ENCODE assay signal across 11 mouse cellular contexts in genomic region chr14:79290683-79291425, GRCm38 (mm10). TPM values are rescaled to one million over a fixed set of nuclear protein-coding genes. Genes with fewer than 3 reads are reported as not detected.
A peak's percentile ranks its signal among the peaks of the same experiment; 100 is the strongest.
DNase-seq lines count a peak whose midpoint lies in the region; ATAC-seq lines count a peak whose summit lies in the region.
"Had no signal": no experiment of that assay in that cellular context is flagged by ENCODE, and none has a peak within 500 bp of the region (broad histone marks: within the 10 kb centered on the region; RNA-seq: fewer than 3 reads in every experiment).

No protein-coding gene starts in this region.

- no peak overlapping the region for H3K9ac ChIP-seq in heart, embryonic 14.5 days (ENCODE audit: low read length)
- no peak overlapping the region for H3K9ac ChIP-seq in forebrain, embryonic 16.5 days (replicated peaks; ENCODE audit: low read depth, low read length)
- no peak overlapping the region for H3K9ac ChIP-seq in midbrain, embryonic 11.5 days (ENCODE audit: low read length)

- H3K27ac ChIP-seq in heart, embryonic 14.5 days (replicated peaks in 1 of 2; ENCODE audit: control insufficient read depth in 1 of 2, insufficient read depth in 1 of 2, low read depth in 2 of 2, low read length in 2 of 2): no peak overlapping the region
- H3K27ac ChIP-seq in forebrain, embryonic 16.5 days (ENCODE audit: low read length): 0 out of 2 replicates have a peak overlapping the region, but pooled peaks have one; percentile 10
- peak overlapping the region; percentile 45; the same call in 1 of the 2 replicates for H3K27ac ChIP-seq in midbrain, embryonic 11.5 days (ENCODE audit: low read depth, low read length)

- H3K27me3 ChIP-seq in heart, embryonic 14.5 days (ENCODE audit: control insufficient read depth, insufficient read depth, low read length): no peaks in the 10 kb centered on the region
- no peaks in the 10 kb centered on the region for H3K27me3 ChIP-seq in forebrain, embryonic 16.5 days (replicated peaks; ENCODE audit: control insufficient read depth, insufficient read depth, low read length)
- H3K27me3 ChIP-seq in midbrain, embryonic 11.5 days (ENCODE audit: control insufficient read depth, insufficient read depth, low read length): no peaks in the 10 kb centered on the region; the same call in none of the 2 replicates

- 51% methylated on average over 15 of the region's 15 CpGs for WGBS in heart, embryonic 14.5 days
- 9% methylated on average over 15 of the region's 15 CpGs for WGBS in forebrain, embryonic 16.5 days
- WGBS in midbrain, embryonic 11.5 days: 13% methylated on average over 15 of the region's 15 CpGs

- no peak overlapping the region for H3K4me3 ChIP-seq in heart, embryonic 14.5 days (ENCODE audit: control insufficient read depth in 1 of 2, insufficient read depth in 1 of 2, low read depth in 1 of 2, low read length in 2 of 2)
- no peak overlapping the region for H3K4me3 ChIP-seq in forebrain, embryonic 16.5 days (replicated peaks; ENCODE audit: low read length)
- H3K4me3 ChIP-seq in midbrain, embryonic 11.5 days (ENCODE audit: low read depth, low read length): no peak overlapping the region

- peak overlapping the region; percentile 11; the same call in 1 of the 2 replicates for H3K4me2 ChIP-seq in heart, embryonic 14.5 days (ENCODE audit: low read length)
- H3K4me2 ChIP-seq in forebrain, embryonic 16.5 days (ENCODE audit: low read length): peak overlapping the region; percentile 9; the same call in 1 of the 2 replicates
- peak overlapping the region; percentile 24; the same call in 1 of the 2 replicates for H3K4me2 ChIP-seq in midbrain, embryonic 11.5 days

- ATAC-seq in heart, embryonic 14.5 days (ENCODE audit: insufficient number of reproducible peaks, insufficient read depth, low FRiP score, low read depth): no peak
- ATAC-seq in forebrain, embryonic 16.5 days: peak; percentile 60
- ATAC-seq in midbrain, embryonic 11.5 days (ENCODE audit: low FRiP score): peak; percentile 78

- DNase-seq in heart, adult 11 months: no peak
- DNase-seq in adipocyte (ENCODE audit: low spot score): peak; percentile 76
- DNase-seq in midbrain, embryonic 11.5 days (ENCODE audit: low spot score, missing footprints): peak; percentile 91
- DNase-seq in ovary, postnatal 36 days (ENCODE audit: low spot score): no peak
- DNase-seq in right cerebral cortex, postnatal 4 days: no peak
- no peak for DNase-seq in B cell, adult 2 months
- DNase-seq: cerebellum, postnatal 36 days; kidney, postnatal 25 days had no signal

- peaks cover 12 to 21% of the 10 kb centered on the region in 2 experiments; a peak in 3 of 4 replicates for H3K4me1 ChIP-seq in heart, embryonic 14.5 days (ENCODE audit: control insufficient read depth in 2 of 2, insufficient read depth in 2 of 2, low read length in 2 of 2)
- H3K4me1 ChIP-seq in forebrain, embryonic 16.5 days (replicated peaks; ENCODE audit: control insufficient read depth, insufficient read depth, low read length): peaks cover 39% of the 10 kb centered on the region
- peaks cover 18% of the 10 kb centered on the region for H3K4me1 ChIP-seq in midbrain, embryonic 11.5 days (ENCODE audit: control insufficient read depth, insufficient read depth, low read length)

- H3K36me3 ChIP-seq in heart, embryonic 14.5 days (ENCODE audit: control insufficient read depth, insufficient read depth, low read length): no peaks in the 10 kb centered on the region
- H3K36me3 ChIP-seq in forebrain, embryonic 16.5 days (ENCODE audit: control insufficient read depth, insufficient read depth): no peaks in the 10 kb centered on the region
- H3K36me3 ChIP-seq in midbrain, embryonic 11.5 days (ENCODE audit: control insufficient read depth, insufficient read depth, low read length): no peaks in the 10 kb centered on the region

- no peaks in the 10 kb centered on the region for H3K9me3 ChIP-seq in heart, embryonic 14.5 days (ENCODE audit: control insufficient read depth, low read length)
- no peaks in the 10 kb centered on the region for H3K9me3 ChIP-seq in forebrain, embryonic 16.5 days (ENCODE audit: control insufficient read depth, low read length)
- H3K9me3 ChIP-seq in midbrain, embryonic 11.5 days (ENCODE audit: control insufficient read depth, low read length): no peaks in the 10 kb centered on the region

RNA-seq across cellular contexts. Expression of gene Rgcc, which starts 10.6 kb away (rescaled TPM):
- 16.5 and 21.4 TPM in 2 replicates for polyA plus RNA-seq in heart, embryonic 14.5 days (2014; fragmentation: Nextera tagmentation; extraction: Ambion mirVana)
- 58.0 and 62.8 TPM in 2 replicates for polyA plus RNA-seq in forebrain, embryonic 16.5 days (2015; fragmentation: Nextera tagmentation; extraction: Ambion mirVana)
- 13.7 and 18.7 TPM in 2 replicates for polyA plus RNA-seq in midbrain, embryonic 11.5 days (2014; fragmentation: Nextera tagmentation; extraction: Ambion mirVana)

RNA-seq across cellular contexts. Expression of gene Zfp957, which starts 43.7 kb away (rescaled TPM):
- polyA plus RNA-seq in heart, embryonic 14.5 days (2014; fragmentation: Nextera tagmentation; extraction: Ambion mirVana): not detected in 2 replicates
- polyA plus RNA-seq in forebrain, embryonic 16.5 days (2015; fragmentation: Nextera tagmentation; extraction: Ambion mirVana): not detected in 2 replicates
- not detected in 2 replicates for polyA plus RNA-seq in midbrain, embryonic 11.5 days (2014; fragmentation: Nextera tagmentation; extraction: Ambion mirVana)
- polyA plus RNA-seq: neural tube, embryonic 11.5 days had no signal

Comparison
In these comparisons a context has a peak if more than half of its experiments do, and no peak if none do; other contexts are left out.
1. H3K27ac ChIP-seq: peak in forebrain, embryonic 16.5 days (single experiment) and midbrain, embryonic 11.5 days (single experiment); none in heart, embryonic 14.5 days (0 of 2).
2. DNase-seq: peak in adipocyte (single experiment) and midbrain, embryonic 11.5 days (single experiment); none in heart, adult 11 months (single experiment), ovary, postnatal 36 days (single experiment), right cerebral cortex, postnatal 4 days (single experiment) and B cell, adult 2 months (0 of 2).
3. Peak in every context shown above with its lines, with median percentiles within 50 percentile points of each other: H3K4me2 ChIP-seq.